Mouse (Mus musculus): ENCODE results near the gene Cmip. TPM values are rescaled to one million over a fixed set of nuclear protein-coding genes. Genes with fewer than 3 reads are reported as not detected.

Cmip gene
- polyA plus RNA-seq, 1 experiment from 2014 or later = 106 TPM

- no peak overlapping the region for H3K4me2 ChIP-seq (ENCODE audit: low read length)
- H3K27me3 ChIP-seq (ENCODE audit: control insufficient read depth, insufficient read depth, low read length) = no peaks in the 10 kb centered on the region
- 46% methylated on average over 6 of the region's 6 CpGs for WGBS
- no peak overlapping the region for H3K4me3 ChIP-seq (replicated peaks; ENCODE audit: low read depth, low read length)
- H3K9me3 ChIP-seq (ENCODE audit: control insufficient read depth, low read length) = no peaks in the 10 kb centered on the region
- DNase-seq (no peak), ATAC-seq (ENCODE audit: low FRiP score, low TSS enrichment) (no peak)
- H3K9ac ChIP-seq (replicated peaks; ENCODE audit: low read length) = no peak overlapping the region
- H3K4me1 ChIP-seq (ENCODE audit: control insufficient read depth, insufficient read depth, low read length) = peaks cover 6% of the 10 kb centered on the region
- no peaks in the 10 kb centered on the region for H3K36me3 ChIP-seq (ENCODE audit: control insufficient read depth, insufficient read depth, low read length)
- H3K27ac ChIP-seq (replicated peaks; ENCODE audit: low read depth, low read length) = no peak overlapping the region
Observed at GRCm38 (mm10) chr8:117393853-117394252, 137.0 kb downstream of the Cmip start.

GRCm38 (mm10) chr8:117395055-117395454, 138.2 kb downstream of the Cmip start:
- DNase-seq (no peak), ATAC-seq (ENCODE audit: low FRiP score, low TSS enrichment) (no peak)
- H3K9me3 ChIP-seq (ENCODE audit: control insufficient read depth, low read length) = no peaks in the 10 kb centered on the region
- H3K4me3 ChIP-seq (replicated peaks; ENCODE audit: low read depth, low read length) = no peak overlapping the region
- H3K4me2 ChIP-seq (ENCODE audit: low read length) = no peak overlapping the region
- no peak overlapping the region for H3K9ac ChIP-seq (replicated peaks; ENCODE audit: low read length)
- no peak overlapping the region for H3K27ac ChIP-seq (replicated peaks; ENCODE audit: low read depth, low read length)
- no peaks in the 10 kb centered on the region for H3K27me3 ChIP-seq (ENCODE audit: control insufficient read depth, insufficient read depth, low read length)
- WGBS = 82% methylated on average over 7 of the region's 7 CpGs
- peaks cover 13% of the 10 kb centered on the region for H3K4me1 ChIP-seq (ENCODE audit: control insufficient read depth, insufficient read depth, low read length)
- no peaks in the 10 kb centered on the region for H3K36me3 ChIP-seq (ENCODE audit: control insufficient read depth, insufficient read depth, low read length)

GRCm38 (mm10) chr8:117396884-117397283, 140.0 kb downstream of the Cmip start:
- WGBS = over 99% methylated on average over 4 of the region's 4 CpGs
- Histone ChIP-seq H3K4me1 (ENCODE audit: control insufficient read depth, insufficient read depth, low read length) (peaks cover 22% of the 10 kb centered on the region), H3K4me3 (replicated peaks; ENCODE audit: low read depth, low read length) (no peak overlapping the region), H3K4me2 (ENCODE audit: low read length) (no peak overlapping the region), H3K27me3 (ENCODE audit: control insufficient read depth, insufficient read depth, low read length) (no peaks in the 10 kb centered on the region), H3K9me3 (ENCODE audit: control insufficient read depth, low read length) (no peaks in the 10 kb centered on the region), H3K9ac (replicated peaks; ENCODE audit: low read length) (no peak overlapping the region), H3K36me3 (ENCODE audit: control insufficient read depth, insufficient read depth, low read length) (no peaks in the 10 kb centered on the region), H3K27ac (replicated peaks; ENCODE audit: low read depth, low read length) (no peak overlapping the region)
- ATAC-seq (ENCODE audit: low FRiP score, low TSS enrichment) (no peak), DNase-seq (no peak)

- Histone ChIP-seq H3K4me2 (ENCODE audit: low read length) (no peak overlapping the region), H3K27me3 (ENCODE audit: control insufficient read depth, insufficient read depth, low read length) (no peaks in the 10 kb centered on the region), H3K9ac (replicated peaks; ENCODE audit: low read length) (no peak overlapping the region), H3K4me1 (ENCODE audit: control insufficient read depth, insufficient read depth, low read length) (peaks cover 26% of the 10 kb centered on the region), H3K9me3 (ENCODE audit: control insufficient read depth, low read length) (no peaks in the 10 kb centered on the region), H3K36me3 (ENCODE audit: control insufficient read depth, insufficient read depth, low read length) (no peaks in the 10 kb centered on the region), H3K4me3 (replicated peaks; ENCODE audit: low read depth, low read length) (no peak overlapping the region), H3K27ac (replicated peaks; ENCODE audit: low read depth, low read length) (no peak overlapping the region)
- WGBS = 97% methylated on average over 15 of the region's 15 CpGs
- DNase-seq = no peak
- ATAC-seq (ENCODE audit: low FRiP score, low TSS enrichment) = no peak
Observed at GRCm38 (mm10) chr8:117397751-117398150, 140.9 kb downstream of the Cmip start.

GRCm38 (mm10) chr8:117399229-117399628, 142.4 kb downstream of the Cmip start:
- H3K4me2 ChIP-seq (ENCODE audit: low read length) = no peak overlapping the region
- no peak overlapping the region for H3K9ac ChIP-seq (replicated peaks; ENCODE audit: low read length)
- H3K4me3 ChIP-seq (replicated peaks; ENCODE audit: low read depth, low read length) = no peak overlapping the region
- H3K27ac ChIP-seq (replicated peaks; ENCODE audit: low read depth, low read length) = peak overlapping the region; percentile 49
- no peaks in the 10 kb centered on the region for H3K36me3 ChIP-seq (ENCODE audit: control insufficient read depth, insufficient read depth, low read length)
- peak; percentile 56 for DNase-seq
- no peak for ATAC-seq (ENCODE audit: low FRiP score, low TSS enrichment)
- H3K27me3 ChIP-seq (ENCODE audit: control insufficient read depth, insufficient read depth, low read length) = no peaks in the 10 kb centered on the region
- 66% methylated on average over 8 of the region's 8 CpGs for WGBS
- peaks cover 41% of the 10 kb centered on the region for H3K4me1 ChIP-seq (ENCODE audit: control insufficient read depth, insufficient read depth, low read length)
- no peaks in the 10 kb centered on the region for H3K9me3 ChIP-seq (ENCODE audit: control insufficient read depth, low read length)

- Histone ChIP-seq H3K27ac (replicated peaks; ENCODE audit: low read depth, low read length) (peak overlapping the region; percentile 17; the same call in 1 of the 2 replicates), H3K4me1 (ENCODE audit: control insufficient read depth, insufficient read depth, low read length) (peaks cover 41% of the 10 kb centered on the region)
Observed at GRCm38 (mm10) chr8:117400820-117401219, 144.0 kb downstream of the Cmip start.

GRCm38 (mm10) chr8:117401880-117402279, 145.0 kb downstream of the Cmip start:
- Histone ChIP-seq H3K4me2 (ENCODE audit: low read length) (no peak overlapping the region), H3K4me1 (ENCODE audit: control insufficient read depth, insufficient read depth, low read length) (peaks cover 41% of the 10 kb centered on the region), H3K4me3 (replicated peaks; ENCODE audit: low read depth, low read length) (no peak overlapping the region), H3K27ac (replicated peaks; ENCODE audit: low read depth, low read length) (peak overlapping the region; percentile 37), H3K27me3 (ENCODE audit: control insufficient read depth, insufficient read depth, low read length) (no peaks in the 10 kb centered on the region), H3K36me3 (ENCODE audit: control insufficient read depth, insufficient read depth, low read length) (no peaks in the 10 kb centered on the region), H3K9me3 (ENCODE audit: control insufficient read depth, low read length) (no peaks in the 10 kb centered on the region), H3K9ac (replicated peaks; ENCODE audit: low read length) (no peak overlapping the region)
- 43% methylated on average over 14 of the region's 14 CpGs for WGBS
- ATAC-seq (ENCODE audit: low FRiP score, low TSS enrichment) (no peak), DNase-seq (peak; percentile 76)

More at GRCm38 (mm10) chr8:117400820-117401219, 144.0 kb downstream of the Cmip start:
- Histone ChIP-seq H3K36me3 (ENCODE audit: control insufficient read depth, insufficient read depth, low read length) (no peaks in the 10 kb centered on the region), H3K4me2 (ENCODE audit: low read length) (no peak overlapping the region), H3K4me3 (replicated peaks; ENCODE audit: low read depth, low read length) (no peak overlapping the region), H3K9me3 (ENCODE audit: control insufficient read depth, low read length) (no peaks in the 10 kb centered on the region), H3K27me3 (ENCODE audit: control insufficient read depth, insufficient read depth, low read length) (no peaks in the 10 kb centered on the region), H3K9ac (replicated peaks; ENCODE audit: low read length) (no peak overlapping the region)
- no peak for ATAC-seq (ENCODE audit: low FRiP score, low TSS enrichment)
- no peak for DNase-seq
- 85% methylated on average over 6 of the region's 6 CpGs for WGBS

GRCm38 (mm10) chr8:117402911-117403704, 146.2 kb downstream of the Cmip start:
- Histone ChIP-seq H3K27me3 (ENCODE audit: control insufficient read depth, insufficient read depth, low read length) (no peaks in the 10 kb centered on the region), H3K36me3 (ENCODE audit: control insufficient read depth, insufficient read depth, low read length) (no peaks in the 10 kb centered on the region), H3K9ac (replicated peaks; ENCODE audit: low read length) (no peak overlapping the region), H3K4me3 (replicated peaks; ENCODE audit: low read depth, low read length) (no peak overlapping the region), H3K27ac (replicated peaks; ENCODE audit: low read depth, low read length) (peak overlapping the region; percentile 77), H3K4me1 (ENCODE audit: control insufficient read depth, insufficient read depth, low read length) (peaks cover 39% of the 10 kb centered on the region), H3K4me2 (ENCODE audit: low read length) (peak overlapping the region; percentile 35), H3K9me3 (ENCODE audit: control insufficient read depth, low read length) (no peaks in the 10 kb centered on the region)
- no peak for DNase-seq
- no peak for ATAC-seq (ENCODE audit: low FRiP score, low TSS enrichment)
- WGBS = 59% methylated on average over 9 of the region's 9 CpGs
